Mouse (Mus musculus): Measurements from ENCODE around the gene Nat9. TPM values are rescaled to one million over a fixed set of nuclear protein-coding genes. Genes with fewer than 3 reads are reported as not detected.

The Nat9 gene
- polyA plus RNA-seq, 1 experiment, result 1.5 TPM

DNA sequence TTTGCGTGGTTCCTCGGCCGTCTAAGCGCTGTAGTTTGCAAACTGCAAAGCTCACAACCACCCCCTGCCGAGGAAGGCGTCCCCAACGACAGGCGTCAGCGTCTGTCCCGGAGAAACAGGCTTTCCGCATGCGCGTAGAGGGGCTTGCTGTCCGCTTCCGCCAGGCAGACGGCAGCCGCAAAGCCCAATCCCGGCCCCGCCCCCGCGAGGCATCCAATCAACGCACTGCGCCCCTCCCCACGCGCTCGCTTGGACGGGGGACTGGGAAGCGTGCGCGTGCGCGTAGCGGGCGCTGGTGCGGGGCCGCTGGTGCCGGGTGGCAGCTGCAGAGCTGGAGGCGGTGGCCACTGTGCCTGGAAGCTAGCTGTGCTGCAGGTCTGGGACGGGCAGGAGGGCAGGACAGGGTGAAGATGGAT is 427 bp downstream of the Nat9 start, which contains the start of gene Tmem104:
Gene Tmem104, plus strand, starts transcription at position 264 of the 416 bp plus-strand sequence.
- Histone ChIP-seq H3K4me1 (ENCODE audit: control insufficient read depth) (peaks cover 41% of the 10 kb centered on the region), H3K36me3 (ENCODE audit: control insufficient read depth) (peaks cover 15% of the 10 kb centered on the region), H3K27me3 (ENCODE audit: control insufficient read depth) (no peaks in the 10 kb centered on the region), H3K9me3 (ENCODE audit: control insufficient read depth, low read length) (no peaks in the 10 kb centered on the region), H3K4me3 (replicated peaks) (peak within 1 kb of the TSS; percentile 73)
- TF ChIP-seq TAL1 (IDR thresholded peaks at IDR 0.05; ENCODE audit: low read length) (no peak), GATA1 (IDR thresholded peaks at IDR 0.05; ENCODE audit: low read length) (no peak)

DNA sequence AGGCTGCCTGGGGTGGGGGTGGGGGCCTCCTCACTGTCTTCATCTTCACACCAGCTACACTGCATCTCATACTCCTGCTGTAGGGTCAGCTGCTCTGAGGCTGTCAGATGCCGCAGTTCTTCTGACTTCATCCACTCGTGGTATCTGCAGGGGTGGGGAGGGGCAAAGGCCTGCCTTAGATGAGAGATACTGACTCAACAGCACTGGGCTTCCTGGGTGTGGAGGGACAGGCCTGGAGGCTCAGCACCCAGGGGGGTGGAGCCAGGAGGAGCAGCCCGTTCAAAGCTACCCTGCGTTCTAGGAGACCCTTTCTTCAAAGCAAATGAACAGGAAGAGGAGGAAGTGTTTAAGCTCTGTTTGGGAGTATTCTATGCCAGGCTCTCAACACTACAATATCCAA is 2.7 kb downstream of the Nat9 start:
- Histone ChIP-seq H3K4me1 (ENCODE audit: control insufficient read depth) (peaks cover 37% of the 10 kb centered on the region), H3K4me3 (replicated peaks) (no peak overlapping the region), H3K27me3 (ENCODE audit: control insufficient read depth) (no peaks in the 10 kb centered on the region), H3K9me3 (ENCODE audit: control insufficient read depth, low read length) (no peaks in the 10 kb centered on the region), H3K36me3 (ENCODE audit: control insufficient read depth) (peaks cover 27% of the 10 kb centered on the region)
- TF ChIP-seq TAL1 (IDR thresholded peaks at IDR 0.05; ENCODE audit: low read length) (no peak), GATA1 (IDR thresholded peaks at IDR 0.05; ENCODE audit: low read length) (no peak)

- peaks cover 21% of the 10 kb centered on the region for H3K4me1 ChIP-seq (ENCODE audit: control insufficient read depth)
- no peak overlapping the region for H3K4me3 ChIP-seq (replicated peaks)
- no peaks in the 10 kb centered on the region for H3K9me3 ChIP-seq (ENCODE audit: control insufficient read depth, low read length)
- no peaks in the 10 kb centered on the region for H3K27me3 ChIP-seq (ENCODE audit: control insufficient read depth)
- peaks cover 30% of the 10 kb centered on the region for H3K36me3 ChIP-seq (ENCODE audit: control insufficient read depth)
- TF ChIP-seq TAL1 (IDR thresholded peaks at IDR 0.05; ENCODE audit: low read length), result no peak
- TF ChIP-seq GATA1 (IDR thresholded peaks at IDR 0.05; ENCODE audit: low read length), result no peak
Measured at GRCm38 (mm10) chr11:115181913-115182638, 5.6 kb downstream of the Nat9 start.

- Histone ChIP-seq H3K4me3 (replicated peaks) (no peak overlapping the region), H3K4me1 (ENCODE audit: control insufficient read depth) (peaks cover 9% of the 10 kb centered on the region), H3K36me3 (ENCODE audit: control insufficient read depth) (peaks cover 35% of the 10 kb centered on the region), H3K27me3 (ENCODE audit: control insufficient read depth) (no peaks in the 10 kb centered on the region), H3K9me3 (ENCODE audit: control insufficient read depth, low read length) (no peaks in the 10 kb centered on the region)
- no peak for TF ChIP-seq TAL1 (IDR thresholded peaks at IDR 0.05; ENCODE audit: low read length)
- no peak for TF ChIP-seq GATA1 (IDR thresholded peaks at IDR 0.05; ENCODE audit: low read length)
Measured at GRCm38 (mm10) chr11:115179881-115180280, 7.8 kb downstream of the Nat9 start.

DNA sequence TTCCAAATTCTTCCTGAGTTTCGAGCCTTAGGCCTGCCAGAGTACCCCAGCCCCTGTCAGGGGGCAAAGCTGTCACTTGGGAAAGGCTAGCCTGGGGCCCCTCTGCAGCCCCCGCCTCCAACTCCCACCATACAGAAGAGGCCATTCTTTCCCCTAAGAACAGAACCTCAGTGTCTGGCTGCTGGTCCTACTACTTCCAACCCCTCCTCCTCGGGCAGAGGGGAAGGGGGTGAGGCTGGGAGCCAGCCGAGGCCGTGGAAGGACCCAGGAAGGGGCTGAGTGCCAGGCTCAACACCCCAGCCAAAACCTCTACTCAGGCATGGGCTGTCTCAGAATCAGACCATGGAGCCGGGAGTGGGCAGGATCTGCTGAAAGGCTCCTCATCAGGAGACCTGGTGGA is 8.5 kb downstream of the Nat9 start:
- Histone ChIP-seq H3K27me3 (ENCODE audit: control insufficient read depth) (no peaks in the 10 kb centered on the region), H3K4me1 (ENCODE audit: control insufficient read depth) (peaks cover 6% of the 10 kb centered on the region), H3K9me3 (ENCODE audit: control insufficient read depth, low read length) (no peaks in the 10 kb centered on the region), H3K36me3 (ENCODE audit: control insufficient read depth) (peaks cover 31% of the 10 kb centered on the region), H3K4me3 (replicated peaks) (no peak overlapping the region)
- no peak for TF ChIP-seq TAL1 (IDR thresholded peaks at IDR 0.05; ENCODE audit: low read length)
- no peak for TF ChIP-seq GATA1 (IDR thresholded peaks at IDR 0.05; ENCODE audit: low read length)

DNA sequence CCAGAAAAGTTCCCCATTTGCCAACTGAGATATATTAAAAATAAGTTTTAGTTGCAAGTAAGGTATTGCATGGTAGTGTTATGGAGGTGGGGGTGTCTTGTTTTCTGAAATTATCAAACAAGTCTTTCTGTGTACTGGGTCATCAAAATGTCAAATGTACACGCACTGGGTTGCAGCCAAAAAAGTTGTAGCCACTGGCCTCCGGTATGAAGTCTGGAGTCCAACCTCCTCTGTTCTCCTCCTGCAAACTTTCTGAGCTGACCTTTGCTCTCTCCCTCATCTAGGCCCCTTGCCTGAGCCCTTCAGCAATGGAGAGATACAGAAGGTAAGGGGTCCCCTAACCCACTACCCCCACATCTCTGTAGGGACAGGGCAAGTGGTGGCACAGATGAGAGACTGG is 8.9 kb downstream of the Nat9 start:
- peaks cover 6% of the 10 kb centered on the region for H3K4me1 ChIP-seq (ENCODE audit: control insufficient read depth)
- H3K9me3 ChIP-seq (ENCODE audit: control insufficient read depth, low read length), result no peaks in the 10 kb centered on the region
- TF ChIP-seq GATA1 (IDR thresholded peaks at IDR 0.05; ENCODE audit: low read length) (no peak), TAL1 (IDR thresholded peaks at IDR 0.05; ENCODE audit: low read length) (no peak)
- H3K27me3 ChIP-seq (ENCODE audit: control insufficient read depth), result no peaks in the 10 kb centered on the region
- no peak overlapping the region for H3K4me3 ChIP-seq (replicated peaks)
- H3K36me3 ChIP-seq (ENCODE audit: control insufficient read depth), result peaks cover 30% of the 10 kb centered on the region

DNA sequence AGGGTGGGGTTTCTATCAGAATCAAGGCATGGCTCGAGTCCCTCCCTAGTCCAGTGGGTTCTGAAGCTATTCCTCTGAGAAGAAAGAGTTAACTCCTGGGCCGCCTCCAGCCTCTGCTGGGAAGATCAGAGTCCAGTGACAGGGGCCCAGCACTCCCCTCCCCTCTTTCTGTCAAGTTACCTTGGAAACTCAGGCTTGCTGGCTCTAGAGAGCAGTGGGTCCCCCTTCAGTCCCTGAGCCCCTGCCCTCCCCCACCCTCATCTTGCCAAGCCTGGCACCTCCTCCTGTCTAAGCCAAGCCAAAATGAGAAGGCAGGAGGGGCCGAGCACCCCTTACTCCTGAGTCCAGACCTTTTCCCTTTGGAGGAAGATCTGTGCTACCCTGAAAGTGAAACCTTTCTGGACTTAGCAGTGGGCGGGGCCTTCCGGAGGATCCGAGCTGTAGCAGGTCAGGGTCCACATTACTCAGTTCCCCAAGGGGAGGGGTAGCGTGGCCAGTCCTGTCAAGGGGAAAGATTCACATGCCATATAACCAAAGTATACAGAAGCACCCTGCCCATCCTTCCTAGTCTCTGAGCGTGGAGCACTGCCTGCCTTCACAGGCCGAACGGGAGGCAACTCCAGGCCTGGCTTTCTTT is 10.0 kb downstream of the Nat9 start:
- H3K4me3 ChIP-seq (replicated peaks), result no peak overlapping the region
- TF ChIP-seq GATA1 (IDR thresholded peaks at IDR 0.05; ENCODE audit: low read length) (no peak), TAL1 (IDR thresholded peaks at IDR 0.05; ENCODE audit: low read length) (no peak)
- H3K27me3 ChIP-seq (ENCODE audit: control insufficient read depth), result no peaks in the 10 kb centered on the region
- H3K9me3 ChIP-seq (ENCODE audit: control insufficient read depth, low read length), result no peaks in the 10 kb centered on the region
- H3K36me3 ChIP-seq (ENCODE audit: control insufficient read depth), result peaks cover 25% of the 10 kb centered on the region
- peaks cover 8% of the 10 kb centered on the region for H3K4me1 ChIP-seq (ENCODE audit: control insufficient read depth)

DNA sequence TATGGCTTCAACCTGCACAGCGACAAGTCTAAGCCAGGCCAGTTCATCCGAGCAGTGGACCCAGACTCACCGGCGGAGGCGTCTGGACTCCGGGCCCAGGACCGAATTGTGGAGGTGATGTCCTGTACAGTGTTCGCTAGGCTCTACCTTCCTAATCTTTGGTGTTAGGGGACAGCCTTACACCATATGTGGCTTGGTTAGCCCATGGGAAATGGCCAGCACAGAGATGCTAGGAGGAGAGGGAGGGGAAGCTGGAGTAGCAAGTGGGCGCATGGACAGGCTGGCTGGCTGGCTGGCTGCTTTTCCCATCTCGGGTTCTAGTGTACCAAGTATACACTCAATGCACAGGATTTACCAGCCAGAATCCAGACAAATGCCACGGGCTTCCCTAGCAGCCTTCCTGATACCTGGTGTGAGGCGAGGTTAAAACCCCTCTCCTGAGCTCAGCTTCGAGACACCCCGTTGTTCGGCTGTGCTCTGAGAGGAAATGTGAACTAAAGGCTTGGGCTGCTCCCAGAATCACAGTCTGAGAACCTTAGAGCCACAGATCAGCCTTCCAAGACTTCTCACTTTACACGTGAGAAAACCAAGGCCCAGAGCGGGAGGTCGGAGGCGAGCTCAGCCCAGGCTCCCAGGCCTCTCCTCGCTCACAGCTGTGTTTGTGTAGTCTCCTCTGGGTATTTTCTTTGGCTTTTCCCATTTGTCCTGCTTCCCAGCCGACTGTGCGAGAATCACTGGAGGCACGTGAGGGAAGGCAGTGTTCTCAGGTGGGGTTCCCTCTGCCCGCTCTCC is 11.1 kb downstream of the Nat9 start:
- H3K27me3 ChIP-seq (ENCODE audit: control insufficient read depth), result no peaks in the 10 kb centered on the region
- no peaks in the 10 kb centered on the region for H3K9me3 ChIP-seq (ENCODE audit: control insufficient read depth, low read length)
- H3K36me3 ChIP-seq (ENCODE audit: control insufficient read depth), result peaks cover 19% of the 10 kb centered on the region; the same call in 1 of the 2 replicates
- no peak overlapping the region for H3K4me3 ChIP-seq (replicated peaks)
- TF ChIP-seq TAL1 (IDR thresholded peaks at IDR 0.05; ENCODE audit: low read length) (no peak), GATA1 (IDR thresholded peaks at IDR 0.05; ENCODE audit: low read length) (no peak)
- H3K4me1 ChIP-seq (ENCODE audit: control insufficient read depth), result peaks cover 8% of the 10 kb centered on the region
